Mouse (Mus musculus) right cerebral cortex, postnatal 36 days (tissue): ENCODE data around the gene Wdr61.
A peak's percentile ranks its signal among the peaks of the same experiment; 100 is the strongest.

Experiments
- DNase-seq, 2 experiments: peaks; one replicate each; pipeline ENCODE4 v3.0.0; 2022; ENCODE audit warnings: low spot score in 2 of 2, mixed read lengths in 1 of 2

Wdr61 gene

DNA sequence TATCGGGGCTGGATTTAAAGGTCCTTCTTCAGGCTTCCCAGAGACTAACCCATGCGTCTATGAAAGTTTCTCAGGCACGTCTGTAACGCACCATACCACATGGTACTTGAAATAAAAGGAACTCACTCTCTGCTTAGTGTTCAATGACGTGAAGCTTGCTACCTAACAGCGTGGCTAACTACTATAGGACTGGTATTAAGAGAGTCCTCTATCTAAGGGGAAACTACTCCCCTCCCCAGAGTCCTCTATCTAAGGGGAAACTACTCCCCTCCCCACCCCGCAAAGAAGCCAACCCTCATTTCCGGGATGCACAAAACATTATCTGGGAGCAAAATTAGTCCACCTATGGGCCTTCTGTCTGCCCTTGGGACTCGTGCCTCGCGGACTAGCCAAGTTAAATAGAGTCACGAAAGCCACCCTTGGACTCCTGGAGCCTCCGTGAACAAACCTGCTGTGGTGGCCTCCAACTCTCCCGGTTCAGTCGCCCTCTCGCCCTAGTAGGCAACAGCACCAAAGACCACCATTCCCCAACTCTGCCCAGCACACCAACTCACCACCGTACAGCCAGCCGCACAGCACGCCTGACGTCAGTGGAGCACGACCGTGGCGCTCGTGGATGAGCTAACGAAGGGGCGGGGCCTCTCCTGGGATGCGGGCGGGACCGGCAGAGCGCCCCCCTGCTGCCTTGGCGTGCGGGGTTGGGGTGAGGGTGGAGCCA, at the start of gene Wdr61:
TSS of gene Wdr61 (minus strand) at position 599 of the 718 bp plus-strand sequence.
- DNase-seq: peak; percentile 95

DNA sequence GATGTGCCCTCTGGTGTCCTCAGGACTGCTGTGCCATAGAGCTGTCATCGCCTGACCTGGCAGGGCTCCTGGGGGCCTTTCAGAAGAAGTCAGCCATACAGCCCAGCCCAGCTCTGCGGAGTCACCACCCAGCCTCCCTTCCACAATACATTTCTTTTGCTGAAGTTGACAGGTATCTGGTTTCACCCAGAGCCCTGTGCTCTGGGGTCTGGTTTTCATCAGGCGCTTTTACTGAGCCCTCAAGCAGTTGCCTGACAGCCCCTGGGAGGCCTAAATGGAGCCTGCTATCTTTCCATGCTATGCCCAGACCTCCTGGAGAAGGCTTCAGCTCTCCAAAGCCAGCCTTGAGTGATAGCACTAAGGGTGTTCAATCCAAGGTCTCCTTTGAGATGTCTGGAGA, 49.7 kb upstream of the Wdr61 start:
- DNase-seq: no peak

DNA sequence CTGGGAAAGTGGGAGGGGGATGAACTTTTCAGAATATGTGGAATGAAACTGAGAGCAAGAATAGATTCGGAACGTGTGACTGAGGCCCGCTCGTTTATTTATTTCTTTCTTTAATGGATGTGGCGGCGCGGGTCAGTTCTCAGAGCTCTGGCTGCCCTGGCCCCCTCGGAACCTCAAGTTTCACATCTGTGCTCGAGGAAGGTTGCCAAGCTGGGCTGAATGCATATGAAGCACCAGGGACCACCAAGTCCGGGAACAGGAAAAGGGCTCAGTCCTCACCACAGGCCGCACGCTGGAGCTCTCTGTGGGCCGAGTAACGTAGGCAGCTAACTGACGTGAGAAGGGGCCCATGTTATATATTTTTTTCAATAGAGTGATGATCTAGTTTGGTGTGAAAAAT, 48.2 kb upstream of the Wdr61 start:
- DNase-seq: no peak

DNA sequence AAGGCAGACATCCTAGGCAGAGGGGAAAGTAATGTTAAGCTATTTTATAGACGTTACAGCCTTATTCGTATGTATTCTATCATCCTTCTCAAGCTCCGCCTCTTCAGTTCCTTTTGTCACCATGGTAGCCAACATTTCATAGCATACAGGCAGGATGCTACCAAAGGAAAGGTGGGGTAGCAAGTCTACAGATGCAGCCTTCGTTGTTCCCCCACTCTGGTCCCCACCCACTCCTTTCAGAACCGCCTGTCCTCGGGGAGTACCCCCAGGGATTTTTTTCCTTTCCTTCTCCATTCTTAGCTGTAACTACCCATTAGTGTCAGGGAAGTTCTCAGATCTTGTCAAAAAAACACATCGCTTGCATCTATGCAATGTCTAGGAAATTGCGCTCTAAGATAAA, 45.0 kb upstream of the Wdr61 start:
- DNase-seq: no peak

DNA sequence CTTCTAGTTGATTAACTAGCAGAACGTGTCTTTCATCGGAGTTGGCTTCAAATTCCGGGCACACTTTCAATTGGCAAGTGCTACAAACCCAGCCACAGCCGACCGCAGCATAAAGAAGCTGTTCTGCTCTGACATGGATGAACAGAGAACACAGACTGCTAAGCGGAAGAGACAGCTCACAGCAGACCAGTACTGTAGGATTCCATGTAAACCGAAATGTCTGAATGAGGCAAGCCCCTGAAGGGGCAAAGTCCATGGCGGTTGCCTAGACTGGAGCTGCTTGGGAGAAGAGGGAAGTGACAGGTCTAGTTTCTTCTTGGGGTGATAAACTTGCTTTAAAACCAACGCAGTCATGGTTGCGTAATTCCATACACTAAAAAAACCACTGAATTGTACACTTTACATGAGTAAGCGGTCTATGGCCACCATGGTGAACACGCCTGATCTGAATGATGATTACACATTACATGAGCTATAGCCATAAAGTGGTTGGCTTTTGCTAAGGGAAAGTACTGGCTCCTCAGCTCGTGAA, 42.2 kb upstream of the Wdr61 start:
- DNase-seq: no peak

DNA sequence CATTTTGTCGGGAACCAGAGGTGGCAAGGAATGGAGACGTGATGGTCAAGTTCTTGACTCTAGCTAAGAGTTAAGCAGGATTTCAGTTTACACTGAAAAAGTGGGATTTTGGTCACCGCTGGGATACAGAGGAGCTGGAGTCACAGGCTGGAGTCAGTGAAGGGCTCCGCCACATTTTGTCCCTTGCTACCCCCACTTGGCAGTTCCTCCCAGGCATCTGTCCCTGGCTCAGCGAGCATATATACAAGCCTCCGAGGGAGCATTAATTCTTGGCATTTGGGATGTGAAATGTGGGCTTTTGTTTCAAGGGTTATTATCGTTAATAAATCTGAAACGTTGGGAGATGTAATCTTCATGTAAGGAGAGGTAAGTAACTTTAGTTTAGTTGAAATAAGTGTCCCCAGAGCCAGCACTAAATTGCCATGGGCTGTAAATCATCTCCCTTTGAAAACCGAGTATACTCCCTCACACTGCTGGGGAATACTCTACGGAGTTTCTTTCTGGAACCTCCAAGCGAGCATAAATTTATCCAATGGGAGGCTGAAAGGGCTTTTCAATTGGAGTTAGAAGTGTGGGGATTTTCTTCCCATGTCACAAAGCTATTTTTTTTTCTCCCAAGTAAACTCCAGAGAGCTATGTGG, 35.9 kb upstream of the Wdr61 start:
- DNase-seq: no peak

DNA sequence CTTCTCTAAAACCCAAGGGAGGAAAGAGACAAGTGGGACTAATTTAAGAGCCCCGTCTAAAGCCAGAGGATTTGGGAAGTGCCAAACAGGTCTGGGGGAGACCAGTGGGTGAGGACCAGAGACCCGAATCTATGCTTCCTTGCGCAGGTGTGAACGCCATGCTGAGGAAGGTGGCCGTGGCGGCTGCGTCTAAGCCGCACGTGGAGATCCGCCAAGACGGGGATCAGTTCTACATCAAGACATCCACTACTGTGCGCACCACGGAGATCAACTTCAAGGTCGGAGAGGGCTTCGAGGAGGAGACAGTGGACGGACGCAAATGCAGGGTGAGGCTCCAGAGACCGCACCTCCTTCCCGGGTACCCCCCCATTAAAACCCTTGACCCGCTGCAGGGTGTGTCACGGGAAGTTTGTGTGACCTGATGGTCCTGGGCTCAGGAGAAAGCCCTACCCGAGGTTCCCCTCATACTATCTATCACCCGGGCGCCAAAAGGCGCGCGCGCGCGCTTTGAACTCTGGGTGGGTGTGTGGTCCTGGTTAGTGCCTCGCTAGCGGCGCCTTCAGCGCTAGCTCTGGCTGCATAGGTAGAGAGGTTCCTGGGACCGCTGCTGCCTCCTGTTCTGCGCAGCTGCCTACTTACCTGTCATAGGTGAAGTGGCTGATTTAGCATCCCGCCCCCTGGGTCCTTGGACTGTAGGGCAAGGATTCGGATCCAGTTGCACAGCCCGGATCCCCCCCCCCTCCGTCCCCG, 31.2 kb upstream of the Wdr61 start:
- no peak for DNase-seq

DNA sequence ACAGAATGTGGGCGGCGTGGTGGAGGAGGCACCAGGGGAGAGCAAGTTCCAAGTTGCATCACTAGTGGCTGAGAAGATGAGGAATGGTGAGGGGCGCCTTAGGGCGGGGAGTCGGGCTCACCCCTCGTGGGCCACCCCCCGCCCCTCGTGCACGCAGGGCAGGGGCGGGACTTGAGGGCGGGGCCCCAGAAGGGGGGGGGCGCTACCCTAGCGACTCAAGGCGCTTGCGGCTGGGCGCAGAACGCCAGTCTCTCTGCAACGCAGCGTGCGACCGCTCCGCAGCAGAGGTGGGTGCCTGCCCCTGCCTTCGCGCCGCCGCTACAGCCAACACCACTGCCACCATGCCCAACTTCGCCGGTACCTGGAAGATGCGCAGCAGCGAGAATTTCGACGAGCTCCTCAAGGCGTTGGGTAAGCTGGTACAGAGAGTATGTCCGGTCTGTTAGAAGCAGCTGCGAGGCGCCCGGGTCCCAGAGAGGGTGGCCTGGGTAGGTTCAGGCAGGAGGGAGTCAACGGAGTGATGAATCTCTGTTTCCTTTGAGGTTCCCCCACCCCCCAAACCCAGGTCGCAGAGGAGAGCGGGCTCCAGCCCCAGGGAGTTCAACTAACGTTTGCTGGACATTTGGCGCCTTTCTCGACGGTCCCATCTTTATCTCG, 30.4 kb upstream of the Wdr61 start, which contains the start of gene Crabp1:
TSS of gene Crabp1 (plus strand) at position 188 of the 657 bp plus-strand sequence.
- DNase-seq: no peak

DNA sequence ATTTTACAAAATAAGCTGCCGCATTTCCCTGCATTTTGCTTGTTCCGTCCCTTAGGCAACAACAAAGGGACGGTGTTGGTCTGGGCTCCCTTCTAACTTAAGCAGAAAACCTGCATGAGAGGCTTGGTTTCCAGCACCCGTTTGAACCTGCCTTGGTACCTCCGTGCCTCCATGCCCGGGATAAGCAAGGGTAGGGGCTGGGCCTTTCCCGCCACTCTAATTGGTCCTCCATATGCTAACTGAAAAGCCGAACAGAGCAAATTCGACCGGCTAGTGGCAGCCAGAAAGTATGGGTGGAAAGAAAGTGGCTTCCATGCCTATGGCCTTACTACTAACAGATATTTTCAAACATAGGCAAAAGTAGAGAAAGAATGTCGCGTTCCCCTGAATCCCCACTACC, 29.8 kb upstream of the Wdr61 start:
- DNase-seq: no peak

DNA sequence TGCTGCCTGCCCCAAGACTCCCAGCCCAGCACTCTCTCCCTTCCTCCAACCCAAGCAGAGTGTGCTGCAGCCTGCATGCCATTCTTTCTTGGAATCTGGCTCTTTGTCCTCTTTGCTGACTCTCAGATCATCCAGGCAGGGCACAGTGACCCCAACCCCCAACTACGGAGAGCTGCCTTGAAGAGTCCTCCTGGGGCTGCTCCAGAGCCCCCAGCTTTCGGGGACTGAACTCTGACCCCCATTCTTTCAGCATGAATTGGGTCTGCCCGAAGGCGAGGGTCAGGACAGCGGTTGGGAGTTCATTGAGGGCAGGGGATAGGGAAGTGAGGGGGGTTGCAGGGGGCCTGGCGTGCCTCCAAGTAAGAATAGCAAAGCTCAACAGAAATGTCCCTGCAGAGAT, 25.3 kb upstream of the Wdr61 start:
- DNase-seq: no peak

DNA sequence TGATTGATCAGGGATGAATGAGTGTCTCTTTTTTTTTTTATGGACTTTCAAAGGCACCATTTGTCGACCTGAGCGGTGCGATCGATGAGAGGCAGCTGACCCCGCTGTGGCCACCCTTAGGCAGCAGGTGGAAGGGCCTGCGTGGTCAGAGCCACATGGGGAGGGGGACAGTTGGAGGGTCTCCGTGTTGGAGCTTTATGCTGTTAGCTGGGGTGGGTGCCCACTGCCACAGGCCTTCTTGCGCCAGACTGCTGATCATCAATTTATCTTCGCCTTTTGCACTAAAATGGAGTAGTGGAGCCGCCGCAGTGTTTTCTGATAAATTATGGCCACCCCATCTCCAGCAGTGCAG, 18.6 kb upstream of the Wdr61 start:
- no peak for DNase-seq

DNA sequence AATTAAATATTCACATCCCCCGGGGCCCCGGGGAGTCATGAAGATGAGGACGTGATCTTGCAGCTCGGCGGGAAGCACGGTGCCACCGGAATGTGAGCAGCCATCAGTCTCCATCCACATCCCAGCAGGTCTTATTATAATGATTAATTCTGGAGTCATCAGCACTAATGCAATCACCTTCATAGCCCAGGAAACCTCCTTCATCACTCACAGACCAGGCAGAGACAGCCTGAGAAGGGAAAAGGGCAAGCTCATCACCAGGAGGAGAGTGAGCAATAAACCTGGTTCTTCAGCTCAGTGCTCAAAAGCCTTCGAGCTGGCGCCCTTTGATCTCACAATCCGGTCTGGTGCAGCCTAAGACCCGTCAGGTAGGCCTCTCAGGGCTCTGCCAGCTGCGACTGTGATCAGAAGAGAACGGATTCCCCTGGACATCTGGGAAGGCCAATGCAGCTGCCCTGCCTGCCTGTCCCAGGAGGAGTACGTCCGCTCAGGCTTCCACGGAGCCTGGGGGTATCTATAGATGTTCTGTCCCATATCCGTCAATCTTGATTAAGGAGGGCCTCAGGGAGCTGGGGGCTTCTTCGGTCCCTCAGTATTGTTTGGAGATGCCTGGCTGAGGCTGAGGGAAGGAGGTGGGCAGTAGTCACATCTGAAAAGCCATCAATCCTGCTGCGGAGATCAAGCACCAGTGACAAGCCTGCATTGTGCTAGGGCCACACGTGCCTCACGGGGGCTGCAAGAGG, 18.1 kb upstream of the Wdr61 start:
- DNase-seq: no peak

DNA sequence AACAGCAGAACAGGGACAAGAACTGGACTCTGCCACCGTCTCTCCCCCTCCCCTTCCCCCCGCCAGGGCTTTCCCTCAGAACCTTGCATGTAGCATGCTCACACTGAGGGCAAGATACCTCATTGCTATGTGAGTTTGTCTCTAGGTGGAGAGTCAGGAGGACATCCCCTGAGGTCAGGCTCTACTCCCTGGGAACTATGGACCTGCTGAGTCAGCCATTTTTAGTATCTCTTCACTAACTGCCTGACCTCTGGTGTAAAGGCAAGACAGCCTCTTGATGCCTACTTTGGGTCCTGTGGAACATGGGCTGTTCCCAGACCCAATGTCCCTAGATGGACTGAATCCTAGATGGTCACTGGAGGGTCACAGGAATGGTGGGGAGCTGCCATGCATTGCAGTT, 17.4 kb upstream of the Wdr61 start:
- no peak for DNase-seq

DNA sequence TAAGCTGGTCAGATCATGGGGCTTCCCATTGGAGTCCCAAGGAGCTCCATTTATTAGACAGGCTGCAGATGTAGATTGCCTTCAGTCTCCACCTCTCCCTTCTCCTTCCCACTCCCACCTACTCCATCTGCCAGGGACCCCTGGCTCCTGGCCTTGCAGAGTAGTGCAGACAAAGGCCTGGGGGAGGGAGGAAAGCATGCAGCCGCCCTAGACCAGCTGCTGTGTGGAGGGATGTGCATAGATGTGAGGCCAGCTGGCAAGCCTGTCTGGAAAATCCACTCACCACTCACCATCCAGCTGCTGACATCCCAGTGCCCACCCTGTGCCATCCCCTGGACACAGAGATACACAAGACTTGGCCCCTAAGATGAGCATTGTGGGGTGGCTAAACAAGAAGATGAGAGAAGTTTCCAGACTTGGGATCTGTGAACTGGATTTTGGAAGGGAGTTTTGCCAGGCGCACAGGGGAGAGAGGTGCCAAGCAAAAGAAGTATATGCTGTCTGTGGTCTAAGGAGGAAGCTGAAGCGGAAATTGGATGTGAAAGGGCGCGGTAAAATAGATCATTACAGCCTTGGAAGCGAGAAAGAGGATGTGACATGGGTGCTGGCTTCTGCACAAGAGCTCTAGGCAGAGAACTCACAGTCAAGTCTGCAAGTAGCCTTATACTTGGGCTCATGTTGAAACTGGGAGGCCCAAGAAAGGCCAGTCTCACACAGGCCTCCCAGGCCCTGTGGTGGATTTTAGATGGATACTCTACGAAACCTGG, 16.1 kb upstream of the Wdr61 start:
- no peak for DNase-seq

DNA sequence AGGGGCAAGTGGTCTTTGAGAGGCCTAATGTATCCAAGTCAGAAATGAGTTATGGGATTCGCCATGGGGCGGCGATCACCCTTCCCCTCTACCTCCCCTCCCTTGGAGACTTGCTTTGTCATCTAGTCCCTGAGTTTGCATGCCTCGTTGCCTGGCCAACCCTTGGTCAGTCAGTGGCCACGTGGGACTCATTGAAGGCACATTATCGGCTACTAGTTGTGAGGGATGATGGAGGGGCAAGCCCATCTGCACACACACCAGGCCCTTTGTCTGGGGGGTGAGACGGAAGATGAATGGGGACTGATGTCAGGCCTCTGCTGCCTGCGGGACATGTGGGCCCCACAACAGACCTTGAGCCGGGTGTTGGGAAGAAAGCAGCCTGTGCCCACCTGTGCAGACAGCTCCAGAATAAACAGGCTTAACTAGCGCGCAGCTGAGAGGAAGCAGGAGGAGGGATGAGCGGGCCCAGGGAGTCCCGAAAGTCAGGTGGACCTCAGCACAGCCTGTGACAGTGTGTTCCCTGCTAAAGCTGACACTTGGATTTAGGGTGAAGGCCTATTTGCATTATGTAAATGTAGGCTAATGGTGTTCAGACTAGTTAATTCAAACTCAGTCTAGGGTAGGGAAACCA, 11.5 kb upstream of the Wdr61 start:
- DNase-seq: no peak

DNA sequence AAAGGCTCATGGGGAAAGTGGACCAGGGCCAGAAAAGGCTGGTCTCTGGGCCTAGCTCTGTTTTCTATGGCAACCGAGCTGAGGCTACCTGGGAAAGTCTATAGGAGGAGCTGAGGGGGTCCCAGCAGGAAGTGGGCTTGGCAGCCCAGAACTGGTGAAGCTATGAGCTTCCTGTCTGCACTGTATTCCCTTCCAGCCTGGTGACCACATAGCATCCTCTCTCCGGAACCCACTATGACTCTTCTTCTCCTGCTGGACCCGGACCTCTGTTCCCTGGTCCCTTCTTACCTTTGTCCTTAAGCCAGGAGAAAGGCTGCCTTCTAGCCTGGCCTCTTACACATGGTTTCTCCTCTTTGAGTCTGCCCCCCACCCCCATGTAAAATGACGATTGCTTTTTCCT, 9.6 kb upstream of the Wdr61 start:
- DNase-seq: no peak

DNA sequence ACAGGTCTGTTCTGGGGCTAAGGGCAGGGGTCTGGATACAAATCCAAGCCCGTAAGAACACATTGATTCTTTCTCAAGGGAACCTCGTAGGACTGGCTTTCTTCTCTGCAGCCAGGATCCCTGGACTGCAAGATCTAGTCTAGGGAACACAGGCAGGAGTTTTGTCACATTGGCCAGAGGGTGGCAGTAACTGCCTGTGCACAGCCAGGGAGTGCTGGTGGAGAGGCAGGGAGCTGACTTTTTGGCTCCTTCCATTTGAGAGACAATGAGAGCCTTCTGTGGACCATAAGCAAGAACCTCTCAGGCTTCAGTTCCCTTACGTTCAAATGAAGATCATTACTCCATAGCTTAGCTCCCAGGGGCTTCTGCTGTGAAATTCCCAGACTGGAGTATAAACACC, 4.1 kb upstream of the Wdr61 start:
- DNase-seq: peak in 1 of 2 experiments; percentile 14

DNA sequence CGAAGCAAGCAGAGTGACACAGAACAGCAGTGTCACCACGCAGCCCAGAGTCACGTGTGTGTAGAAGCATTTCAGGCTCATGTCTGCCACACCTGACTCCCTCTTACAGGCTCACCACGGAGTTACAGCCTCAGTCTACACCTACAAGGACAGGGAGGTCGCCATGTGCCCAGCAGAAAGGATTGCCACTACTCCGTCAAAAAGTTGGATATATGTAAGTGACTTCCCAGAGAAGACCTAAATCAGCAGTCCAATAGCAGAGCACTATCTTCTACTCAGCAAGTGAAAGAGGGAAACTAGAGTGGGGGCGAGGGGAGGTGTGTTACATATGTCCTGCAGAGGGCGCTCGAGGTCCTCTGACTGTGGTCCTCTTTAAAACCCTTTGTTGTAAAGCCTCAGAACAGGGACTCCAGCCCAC, 2.0 kb upstream of the Wdr61 start:
- no peak for DNase-seq

DNA sequence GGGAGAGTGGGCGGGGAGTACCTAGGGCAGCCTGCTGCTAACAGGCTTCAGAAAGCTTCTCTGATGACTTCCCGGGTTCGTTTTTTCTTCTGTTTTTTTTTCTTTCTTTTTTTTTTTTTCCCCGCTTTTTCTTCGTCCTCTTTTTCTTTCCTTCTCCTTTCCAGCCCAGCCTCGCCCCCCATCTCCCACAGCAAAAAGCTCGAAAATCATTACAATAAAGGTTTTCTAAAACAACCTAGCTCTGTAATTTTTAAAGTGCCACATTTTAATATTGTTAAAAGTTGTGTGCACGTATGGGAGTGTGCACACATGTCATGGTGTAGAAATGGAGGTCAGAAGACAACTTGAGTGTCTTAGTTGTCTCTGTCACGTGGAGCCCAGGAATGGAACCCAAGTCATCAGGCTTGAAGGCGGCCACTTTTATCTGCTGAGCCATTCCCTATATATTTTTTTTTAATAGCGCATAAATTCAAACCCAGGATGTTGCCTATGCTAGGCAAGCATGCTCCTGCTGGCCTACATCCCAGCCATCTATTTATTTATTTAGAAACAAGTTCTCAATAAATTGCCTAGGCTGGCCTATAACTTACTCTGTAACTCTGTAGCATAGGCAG, 427 bp upstream of the Wdr61 start:
- DNase-seq: no peak

DNA sequence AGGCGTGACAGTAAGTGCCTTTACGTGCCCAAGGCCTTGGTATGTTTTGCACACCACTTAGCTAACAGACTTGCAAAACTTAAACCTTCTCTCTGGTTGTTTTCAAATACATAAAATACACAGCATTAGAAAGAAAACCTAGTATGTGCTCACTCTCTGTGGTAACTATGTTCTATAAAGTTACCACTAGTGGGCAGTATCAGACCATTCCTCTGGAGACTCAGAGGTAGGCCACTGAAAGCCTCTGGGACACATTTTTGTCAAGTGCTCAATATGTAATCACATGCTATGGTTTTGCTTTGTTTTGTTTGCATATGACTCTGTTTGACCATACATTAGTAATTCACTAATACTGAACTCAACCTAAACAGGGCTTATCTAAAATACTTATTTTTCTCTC, 2.2 kb downstream of the Wdr61 start:
- DNase-seq: no peak
